Mouse (Mus musculus) embryo, embryonic 11 days (tissue): ENCODE measurements around the gene Thpo.

Experiments used
- DNase-seq: peaks from one replicate; pipeline ENCODE4 v3.0.0-alpha.2; 2015

The Thpo gene

GRCm38 (mm10) chr16:20702522-20702893 lies 31.8 kb downstream of the Thpo start:
- DNase-seq: peak; percentile 86

DNA sequence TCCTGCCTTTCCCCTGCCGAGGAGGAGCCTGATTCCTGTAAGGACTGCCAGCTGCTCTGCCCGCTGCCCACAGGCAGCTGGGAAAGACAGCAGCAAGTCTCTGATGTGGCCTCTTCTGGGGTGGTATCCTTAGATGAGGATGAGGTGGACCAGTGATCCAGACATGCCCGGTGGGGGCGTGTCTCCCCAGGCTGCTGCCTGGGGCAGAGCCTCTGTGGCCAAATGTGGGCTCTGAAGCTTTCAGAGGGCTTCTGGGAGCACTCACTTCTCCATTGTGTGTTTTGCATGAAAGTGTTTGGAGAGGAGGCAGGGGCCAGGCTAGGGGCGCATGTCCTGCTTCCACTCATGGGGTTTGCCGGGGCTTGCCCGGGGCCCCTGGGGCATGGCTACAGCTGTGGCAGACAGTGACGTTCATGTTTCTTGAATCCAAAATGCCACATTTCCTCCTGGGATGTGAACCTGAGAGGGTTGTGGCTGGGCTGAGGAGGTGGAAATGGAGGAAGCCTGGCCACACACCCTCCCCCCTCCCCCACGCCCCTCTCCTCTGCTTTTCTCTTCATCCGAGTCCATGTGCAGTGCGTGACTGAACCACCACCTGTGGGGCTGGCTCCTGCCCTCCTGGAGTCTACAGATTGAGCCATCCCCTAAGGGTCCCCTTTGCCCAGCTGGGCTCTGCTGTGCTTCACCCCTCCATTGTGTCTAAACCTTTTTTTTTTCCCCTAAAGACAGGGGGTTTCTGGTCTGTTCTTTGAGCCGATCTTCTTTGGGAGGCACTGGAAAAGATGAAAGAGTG lies 32.4 kb downstream of the Thpo start:
- peak; percentile 40 for DNase-seq

DNA sequence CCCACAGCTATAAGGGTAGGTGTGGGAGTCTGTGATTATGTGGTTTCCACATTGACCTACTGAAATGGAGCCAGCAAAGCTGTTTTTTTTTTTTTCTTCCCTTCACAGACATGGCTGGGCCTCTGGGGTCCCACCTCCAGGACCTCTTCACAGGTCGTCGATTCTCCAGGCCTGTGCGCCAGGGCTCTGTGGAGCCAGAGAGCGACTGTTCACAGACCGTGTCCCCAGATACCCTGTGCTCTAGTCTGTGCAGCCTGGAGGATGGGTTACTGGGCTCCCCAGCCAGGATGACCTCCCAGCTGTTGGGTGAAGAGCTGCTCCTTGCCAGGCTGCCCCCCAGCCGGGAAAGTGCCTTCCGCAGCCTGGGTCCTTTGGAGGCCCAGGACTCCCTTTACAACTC lies 33.0 kb downstream of the Thpo start:
- DNase-seq: no peak

- DNase-seq: peak; percentile 18
Observed at GRCm38 (mm10) chr16:20700036-20700435, 34.3 kb downstream of the Thpo start.

GRCm38 (mm10) chr16:20699266-20699665 lies 35.0 kb downstream of the Thpo start:
- no peak for DNase-seq

- peak; percentile 92 for DNase-seq
Observed at GRCm38 (mm10) chr16:20695622-20696323, 38.5 kb downstream of the Thpo start.

DNA sequence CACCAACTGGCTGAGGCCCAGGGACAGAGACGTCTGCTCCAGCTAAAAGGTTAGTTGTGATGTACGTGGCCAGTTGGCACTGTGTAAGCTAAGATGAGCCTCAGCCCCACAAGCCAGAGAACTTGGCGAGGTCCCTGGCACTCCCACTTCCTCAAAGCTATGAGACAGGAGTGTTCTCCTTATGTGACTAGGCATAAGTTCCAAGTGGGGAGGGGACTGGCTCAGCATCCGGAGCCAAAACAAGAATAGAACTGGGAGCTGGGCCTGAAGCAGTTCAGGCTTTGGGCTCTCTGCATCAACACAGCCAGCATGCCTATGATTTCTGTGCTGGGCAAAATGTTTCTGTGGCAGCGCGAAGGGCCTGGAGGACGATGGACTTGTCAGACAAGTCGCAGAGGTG lies 39.5 kb downstream of the Thpo start:
- DNase-seq: no peak

DNA sequence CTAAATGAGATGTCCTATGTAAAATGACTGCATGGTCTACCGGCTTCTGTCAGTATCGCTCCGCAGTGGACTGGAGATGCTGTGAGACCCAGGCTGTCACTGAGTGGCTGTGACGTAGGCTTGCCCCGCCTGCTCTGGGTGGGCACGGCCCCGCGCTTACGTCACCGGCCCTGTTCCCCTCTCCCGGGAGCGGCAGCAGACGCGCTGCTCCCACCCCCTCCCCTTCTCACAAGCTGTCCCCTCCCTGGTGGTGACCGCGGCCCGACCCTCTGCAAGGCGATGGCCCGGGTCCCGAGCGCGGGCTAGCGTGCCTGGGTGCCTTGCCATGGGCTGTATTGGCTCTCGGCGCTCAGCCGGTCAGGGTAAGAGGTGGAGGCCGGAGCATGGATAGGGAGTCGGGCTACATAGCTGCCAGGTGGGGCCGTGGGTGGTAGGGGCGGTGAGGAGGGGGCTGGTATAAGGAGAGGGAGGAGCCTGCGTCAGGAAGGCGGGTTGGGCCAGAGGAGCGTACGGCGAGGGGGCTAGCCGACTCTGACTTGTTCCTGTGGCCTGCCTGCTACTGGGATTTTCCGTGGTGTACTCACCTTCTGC lies 41.1 kb downstream of the Thpo start, which contains the start of gene Fam131a:
Fam131a (plus strand) TSS at position 131 of the 591 bp plus-strand sequence.
- peak; percentile 96 for DNase-seq

- DNase-seq: peak; percentile 17
Observed at GRCm38 (mm10) chr16:20692241-20692965, 41.9 kb downstream of the Thpo start.

DNA sequence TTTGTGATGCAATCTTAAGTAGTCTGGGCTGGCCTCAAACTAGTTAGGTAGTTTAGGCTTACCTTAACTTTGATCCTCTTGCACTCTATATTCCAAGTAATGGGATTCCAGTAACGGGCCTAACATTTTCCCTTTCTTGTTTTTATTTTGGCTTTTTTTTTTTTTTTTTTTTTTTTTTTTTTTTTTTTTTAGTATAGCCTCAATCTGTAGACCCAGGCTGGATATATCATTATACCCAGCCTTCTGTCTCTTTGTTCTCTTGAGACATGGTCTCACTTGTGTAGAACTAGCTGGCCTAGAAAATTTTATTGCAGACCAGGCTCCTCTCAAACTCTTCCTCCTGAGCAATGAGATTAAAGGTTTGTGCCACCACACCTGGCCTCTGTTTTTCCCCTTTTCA lies 42.7 kb downstream of the Thpo start:
- no peak for DNase-seq

DNA sequence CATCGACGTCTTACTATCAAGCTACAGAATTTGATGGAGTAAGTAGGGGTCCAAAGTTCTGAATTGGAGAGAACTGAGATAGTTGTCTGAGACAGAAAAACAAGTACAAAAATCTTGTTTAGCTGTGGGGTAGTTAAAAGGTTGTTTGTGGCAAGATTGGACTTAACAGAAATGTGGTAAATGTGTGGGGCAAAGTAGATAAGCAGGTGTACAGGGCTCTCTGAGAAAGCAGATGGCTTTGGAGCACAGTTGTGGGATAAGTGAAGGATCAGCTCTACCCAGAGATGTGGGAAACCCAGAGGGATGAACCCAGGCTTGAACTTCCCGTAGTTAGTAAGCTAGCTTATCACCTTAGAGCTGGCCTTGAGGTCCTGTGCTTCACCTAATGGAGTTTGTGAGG lies 43.5 kb downstream of the Thpo start:
- no peak for DNase-seq

- no peak for DNase-seq
Observed at GRCm38 (mm10) chr16:20677974-20678675, 56.2 kb downstream of the Thpo start.

DNA sequence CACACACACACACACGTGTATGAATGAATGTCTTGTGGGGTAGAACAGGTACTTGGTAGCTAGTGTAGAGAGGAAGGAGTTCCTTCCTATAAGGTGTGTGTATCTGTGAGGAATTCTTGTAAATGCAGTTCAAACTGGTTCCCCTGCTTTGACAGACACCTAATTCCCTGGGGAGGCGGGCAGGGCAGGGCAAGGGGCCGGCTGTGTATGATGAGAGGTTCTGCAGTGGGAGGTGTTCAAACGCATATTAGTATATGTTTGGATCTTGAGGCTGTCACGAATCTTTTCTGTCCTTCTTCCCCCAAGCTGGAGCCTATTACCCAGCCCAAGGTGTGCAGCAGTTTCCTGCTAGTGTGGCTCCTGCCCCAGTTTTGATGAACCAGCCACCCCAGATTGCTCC lies 56.9 kb downstream of the Thpo start:
- DNase-seq: no peak

DNA sequence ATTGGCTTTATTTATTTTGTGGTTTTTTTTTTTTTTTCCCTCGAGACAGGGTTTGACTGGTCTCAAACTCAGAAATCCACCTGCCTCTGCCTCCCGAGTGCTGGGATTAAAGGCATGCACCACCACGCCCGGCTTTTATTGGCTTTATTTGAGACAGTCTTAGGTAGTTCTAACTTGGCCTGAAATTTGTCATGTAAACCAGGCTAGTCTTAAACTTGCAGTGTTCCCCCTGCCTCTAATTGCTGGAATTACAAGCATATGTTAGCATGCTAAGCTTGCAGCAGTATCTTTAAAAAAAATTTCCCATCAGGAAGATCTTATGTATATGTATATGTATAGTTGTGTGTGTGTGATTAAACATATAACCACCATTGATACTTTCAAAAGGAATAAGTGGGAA lies 57.6 kb downstream of the Thpo start:
- no peak for DNase-seq

GRCm38 (mm10) chr16:20675213-20675612 lies 59.1 kb downstream of the Thpo start:
- no peak for DNase-seq
